Mouse (Mus musculus) small intestine, adult 2 months (tissue): Measurements from ENCODE around the gene Nr2c2ap.

ENCODE experiments used
- CTCF ChIP-seq: fragments of 200-500 bp; IDR thresholded peaks from 2 replicates; pipeline ENCODE4 v1.5.1; 2012; ENCODE audit warnings: low read depth, mild to moderate bottlenecking, control low read depth, inconsistent platforms, low read length, moderate library complexity, mixed read lengths; ENCODE audit not compliant: insufficient replicate concordance, insufficient read length; ENCODE audit errors: extremely low read depth
- POLR2A ChIP-seq: fragments of 200-500 bp; IDR thresholded peaks from 2 replicates; pipeline ENCODE4 v1.6.1; 2012; ENCODE audit warnings: low read depth, mild to moderate bottlenecking, control low read depth, inconsistent platforms, low read length, moderate library complexity

DNA sequence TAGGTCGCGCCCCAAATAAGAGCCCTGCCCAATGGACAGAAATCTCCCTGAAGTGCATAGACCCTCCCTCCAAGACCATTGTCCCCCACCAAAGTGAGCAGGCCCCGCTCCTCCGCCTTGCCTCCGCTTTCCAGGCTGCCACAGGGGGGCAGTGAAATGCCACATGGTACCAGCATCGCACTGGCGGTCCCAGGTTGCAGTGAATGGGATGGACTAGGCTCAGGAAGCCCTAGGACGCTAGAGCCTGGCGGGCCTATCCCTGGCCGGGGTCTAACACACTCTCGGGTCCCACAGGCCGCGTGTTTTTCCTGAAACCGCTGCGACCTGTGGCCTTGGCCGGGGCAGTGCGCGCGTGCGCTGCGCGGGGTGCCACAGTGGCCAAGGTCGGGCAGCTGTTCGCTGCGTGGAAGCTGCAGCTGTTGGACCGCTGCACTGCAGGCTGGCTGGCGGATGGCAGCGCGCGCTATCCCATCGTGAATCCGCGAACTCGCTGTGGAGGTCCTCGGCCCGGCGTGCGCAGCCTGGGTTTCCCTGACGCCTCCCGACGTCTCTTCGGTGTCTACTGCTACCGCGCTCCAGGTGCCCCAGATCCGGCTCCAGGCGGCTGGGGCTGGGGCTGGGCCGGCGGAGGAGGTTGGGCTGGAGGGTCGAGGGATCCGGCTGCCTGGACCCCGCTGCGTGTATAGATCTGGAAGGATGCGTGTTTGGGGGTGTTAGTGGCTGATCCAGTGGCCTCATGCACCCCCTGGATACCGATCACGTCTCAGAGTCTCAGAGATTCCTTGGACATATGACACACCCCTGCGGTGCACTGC, 43.1 kb upstream of the Nr2c2ap start:
- TF ChIP-seq CTCF = no peak; the same call in 1 of the 2 replicates
- no peak for TF ChIP-seq POLR2A
